8 mouse cellular contexts compared by ENCODE assay signal in genomic region chr9:101074332-101075021, GRCm38 (mm10). TPM values are rescaled to one million over a fixed set of nuclear protein-coding genes. Genes with fewer than 3 reads are reported as not detected.
A peak's percentile ranks its signal among the peaks of the same experiment; 100 is the strongest.
DNase-seq lines count a peak whose midpoint lies in the region; ATAC-seq and TF ChIP-seq lines count a peak whose summit lies in the region.

No protein-coding gene starts in this region.

- H3K4me3 ChIP-seq in CH12.LX (replicated peaks in 1 of 3; ENCODE audit: low read depth in 2 of 3, low read length in 2 of 3, poor library complexity in 1 of 3), result peak overlapping the region; percentile 86 to 98 (median 97)
- H3K4me3 ChIP-seq in forebrain, embryonic 14.5 days (ENCODE audit: low read depth, low read length), result peak overlapping the region; percentile 99
- H3K4me3 ChIP-seq in layer of hippocampus, adult 2 months, result peak overlapping the region; percentile 93
- peak overlapping the region; percentile 95 for H3K4me3 ChIP-seq in lung, embryonic 14.5 days (ENCODE audit: low read depth, low read length)

- no peaks in the 10 kb centered on the region for H3K27me3 ChIP-seq in CH12.LX (replicated peaks)
- H3K27me3 ChIP-seq in forebrain, embryonic 14.5 days (replicated peaks; ENCODE audit: control insufficient read depth, insufficient read depth, low read length), result no peaks in the 10 kb centered on the region
- H3K27me3 ChIP-seq in lung, embryonic 14.5 days (ENCODE audit: insufficient read depth, low read length), result no peaks in the 10 kb centered on the region

- H3K27ac ChIP-seq in CH12.LX (ENCODE audit: insufficient read depth, low read depth), result peak overlapping the region; percentile 95
- peak overlapping the region; percentile 99 for H3K27ac ChIP-seq in forebrain, embryonic 14.5 days (ENCODE audit: low read depth, low read length)
- peak overlapping the region; percentile 100 for H3K27ac ChIP-seq in layer of hippocampus, adult 2 months
- H3K27ac ChIP-seq in lung, embryonic 14.5 days (ENCODE audit: low read depth), result peak overlapping the region; percentile 100

- dilution Hi-C loops in CH12.LX (cut with MboI; ENCODE audit: extremely low pct_ligation_motif_present, extremely low pct_unique_long_range_greater_than_20kb, low sequenced_read_pairs), result no loop called here

- peak; percentile 51 for DNase-seq in CH12.LX (ENCODE audit: extremely low read depth)
- DNase-seq in forebrain, embryonic 14.5 days (ENCODE audit: low spot score), result peak; percentile 78
- DNase-seq in heart, postnatal 14 days, result peak; percentile 87 to 91
- DNase-seq in layer of hippocampus, adult 2 months (ENCODE audit: low spot score in 2 of 2), result peak; percentile 75 to 82
- DNase-seq in lung, embryonic 14.5 days, result peak; percentile 88
- DNase-seq in thymus, adult 18-20 months, result peak; percentile 86 to 90

- TF ChIP-seq POLR2A in CH12.LX (IDR thresholded peaks at IDR 0.05; ENCODE audit: low read depth, low read length), result 0 out of 2 replicates have a peak, but pooled peaks have one; percentile 33

- peak overlapping the region; percentile 99 for H3K9ac ChIP-seq in CH12.LX (ENCODE audit: insufficient read depth, low read depth)
- H3K9ac ChIP-seq in forebrain, embryonic 14.5 days (ENCODE audit: low read length), result peak overlapping the region; percentile 99
- peak overlapping the region; percentile 98 for H3K9ac ChIP-seq in lung, embryonic 14.5 days

- no peak for TF ChIP-seq CTCF in CH12.LX (conservative IDR thresholded peaks at IDR 0.05 in 1 of 2, IDR thresholded peaks at IDR 0.05 in 1 of 2; ENCODE audit: low read depth in 2 of 2, low read length in 2 of 2)
- TF ChIP-seq CTCF in layer of hippocampus, adult 2 months (conservative IDR thresholded peaks at IDR 0.05), result no peak
- TF ChIP-seq CTCF in lung, embryonic 14.5 days (IDR thresholded peaks at IDR 0.05; ENCODE audit: low read depth), result no peak

- ATAC-seq in cerebellum, adult (ENCODE audit: insufficient number of reproducible peaks, low FRiP score, low TSS enrichment), result peak; percentile 51
- peak; percentile 79 for ATAC-seq in forebrain, embryonic 14.5 days
- peak; percentile 81 for ATAC-seq in lung, embryonic 14.5 days (ENCODE audit: insufficient read depth)
- peak; percentile 13; the same call in 1 of the 2 replicates for ATAC-seq in neutrophil, adult 5-6 weeks (ENCODE audit: extremely low read depth, insufficient number of reproducible peaks, low FRiP score, poor library complexity, severe bottlenecking)

- H3K4me2 ChIP-seq in CH12.LX (ENCODE audit: insufficient read depth, low read depth, poor library complexity, severe bottlenecking), result no peak overlapping the region
- H3K4me2 ChIP-seq in forebrain, embryonic 14.5 days (ENCODE audit: low read length), result peak overlapping the region; percentile 89
- H3K4me2 ChIP-seq in lung, embryonic 14.5 days, result peak overlapping the region; percentile 94

- H3K9me3 ChIP-seq in CH12.LX (replicated peaks; ENCODE audit: low read length), result no peaks in the 10 kb centered on the region
- H3K9me3 ChIP-seq in forebrain, embryonic 14.5 days (replicated peaks; ENCODE audit: control insufficient read depth, low read length), result no peaks in the 10 kb centered on the region
- H3K9me3 ChIP-seq in lung, embryonic 14.5 days (ENCODE audit: low read depth, low read length), result no peaks in the 10 kb centered on the region

- peaks cover 6 to 16% of the 10 kb centered on the region in 2 experiments; a peak in 3 of 4 replicates for H3K4me1 ChIP-seq in CH12.LX (ENCODE audit: control insufficient read depth in 1 of 2, insufficient read depth in 2 of 2)
- H3K4me1 ChIP-seq in forebrain, embryonic 14.5 days (ENCODE audit: control insufficient read depth, insufficient read depth, low read length), result peaks cover 22% of the 10 kb centered on the region
- peaks cover 18% of the 10 kb centered on the region for H3K4me1 ChIP-seq in lung, embryonic 14.5 days (ENCODE audit: insufficient read depth)

- WGBS in forebrain, embryonic 14.5 days, result under 1% methylated on average over 63 of the region's 100 CpGs
- under 1% methylated on average over 80 of the region's 100 CpGs for WGBS in lung, embryonic 14.5 days

- H3K79me2 ChIP-seq in CH12.LX (replicated peaks; ENCODE audit: control insufficient read depth, extremely low read depth, insufficient read depth, poor library complexity, severe bottlenecking), result peaks cover 49% of the 10 kb centered on the region

- in situ Hi-C loops in CH12.LX (cut with MboI; ENCODE audit: low pct_ligation_motif_present, low pct_unique_long_range_greater_than_20kb, low sequenced_read_pairs), result no loop called here

- intact Hi-C loops in heart, postnatal 14 days (cut with DNase I), result loop anchor here (2.0 to 10.0 kb wide), 3 partner anchors 40 to 430 kb away; partner anchors contain the start of gene Pccb

- no peak for TF ChIP-seq RAD21 in CH12.LX (IDR thresholded peaks at IDR 0.05; ENCODE audit: low read depth, low read length)

- peaks cover 0 to 11% of the 10 kb centered on the region in 2 experiments for H3K36me3 ChIP-seq in CH12.LX (replicated peaks in 1 of 2; ENCODE audit: control insufficient read depth in 1 of 2, insufficient read depth in 1 of 2, low read length in 1 of 2)
- no peaks in the 10 kb centered on the region for H3K36me3 ChIP-seq in forebrain, embryonic 14.5 days (ENCODE audit: control insufficient read depth, insufficient read depth, low read length)
- peaks cover 7% of the 10 kb centered on the region; the same call in 1 of the 2 replicates for H3K36me3 ChIP-seq in lung, embryonic 14.5 days (ENCODE audit: insufficient read depth)

- TF ChIP-seq EP300 in CH12.LX (IDR thresholded peaks at IDR 0.05; ENCODE audit: low read length), result no peak

TF ChIP-seq in CH12.LX, 34 proteins besides CTCF, POLR2A, EP300 and RAD21:
- TF ChIP-seq ELF1 (IDR thresholded peaks at IDR 0.05; ENCODE audit: low read depth, low read length) (peak; percentile 61; the same call in 1 of the 2 replicates), UBTF (IDR thresholded peaks at IDR 0.05; ENCODE audit: low read depth, low read length) (peak; percentile 79; the same call in 1 of the 2 replicates), SIN3A (IDR thresholded peaks at IDR 0.05; ENCODE audit: low read length) (peak; percentile 42), TCF12 (IDR thresholded peaks at IDR 0.05; ENCODE audit: low read depth, low read length) (0 out of 2 replicates have a peak, but pooled peaks have one; percentile 62), MXI1 (IDR thresholded peaks at IDR 0.05; ENCODE audit: low read depth, low read length) (no peak), NRF1 (IDR thresholded peaks at IDR 0.05; ENCODE audit: low read depth, low read length) (peak; percentile 52)

RNA-seq across cellular contexts. Expression of gene Msl2, which starts 0.6 kb away (rescaled TPM):
- 15.5 and 18.6 TPM in 2 replicates for total RNA-seq in CH12.LX (2012; rRNA removed)
- 18.7 and 19.7 TPM in 2 replicates for total RNA-seq in CH12.LX (2014; rRNA removed)
- polyA plus RNA-seq in CH12.LX (2012; ENCODE audit: insufficient read length, low read depth), result 26.1 and 30.8 TPM in 2 replicates
- 6.1 and 8.4 TPM in 2 replicates for polyA plus RNA-seq in forebrain, embryonic 14.5 days (2014; fragmentation: Nextera tagmentation; extraction: Ambion mirVana)
- total RNA-seq in heart, postnatal 14 days (2021), result 10 to 100 TPM; 33.6 to 34.1 TPM
- total RNA-seq in layer of hippocampus, adult 2 months (2021), result 10 to 100 TPM; 67.8 to 68.4 TPM
- polyA plus RNA-seq in lung, embryonic 14.5 days (2014; fragmentation: Nextera tagmentation; extraction: Ambion mirVana), result 7.4 and 8.4 TPM in 2 replicates
- 83.0 and 91.0 TPM in 2 replicates for total RNA-seq in neutrophil, adult 5-6 weeks (2017)

RNA-seq across cellular contexts. Expression of gene Pccb, which starts 39.8 kb away (rescaled TPM):
- 17.3 and 18.7 TPM in 2 replicates for total RNA-seq in CH12.LX (2012; rRNA removed)
- total RNA-seq in CH12.LX (2014; rRNA removed), result 17.7 and 18.4 TPM in 2 replicates
- 26.3 and 31.6 TPM in 2 replicates for polyA plus RNA-seq in CH12.LX (2012; ENCODE audit: insufficient read length, low read depth)
- polyA plus RNA-seq in forebrain, embryonic 14.5 days (2014; fragmentation: Nextera tagmentation; extraction: Ambion mirVana), result 20.4 and 23.7 TPM in 2 replicates
- total RNA-seq in heart, postnatal 14 days (2021), result 10 to 100 TPM; 89.0 to 93.4 TPM
- 10 to 100 TPM; 43.5 to 45.5 TPM for total RNA-seq in layer of hippocampus, adult 2 months (2021)
- polyA plus RNA-seq in lung, embryonic 14.5 days (2014; fragmentation: Nextera tagmentation; extraction: Ambion mirVana), result 22.3 and 22.4 TPM in 2 replicates
- 6.3 and 7.3 TPM in 2 replicates for total RNA-seq in neutrophil, adult 5-6 weeks (2017)

Comparison
In these comparisons a context has a peak if more than half of its experiments do, and no peak if none do; other contexts are left out.
1. Peak in every context shown above with its lines: DNase-seq, ATAC-seq, H3K4me3 ChIP-seq and H3K27ac ChIP-seq.
2. ATAC-seq: peak in every context shown above with its lines; median percentile 81 in lung, embryonic 14.5 days; 79 in forebrain, embryonic 14.5 days; 51 in cerebellum, adult; 13 in neutrophil, adult 5-6 weeks.